Mouse (Mus musculus): ENCODE data around the gene Sf3a3.

The Sf3a3 gene

GRCm38 (mm10) chr4:124738783-124739182, 24.2 kb downstream of the Sf3a3 start:
- no peak for DNase-seq (ENCODE audit: low spot score in 2 of 2)

DNA sequence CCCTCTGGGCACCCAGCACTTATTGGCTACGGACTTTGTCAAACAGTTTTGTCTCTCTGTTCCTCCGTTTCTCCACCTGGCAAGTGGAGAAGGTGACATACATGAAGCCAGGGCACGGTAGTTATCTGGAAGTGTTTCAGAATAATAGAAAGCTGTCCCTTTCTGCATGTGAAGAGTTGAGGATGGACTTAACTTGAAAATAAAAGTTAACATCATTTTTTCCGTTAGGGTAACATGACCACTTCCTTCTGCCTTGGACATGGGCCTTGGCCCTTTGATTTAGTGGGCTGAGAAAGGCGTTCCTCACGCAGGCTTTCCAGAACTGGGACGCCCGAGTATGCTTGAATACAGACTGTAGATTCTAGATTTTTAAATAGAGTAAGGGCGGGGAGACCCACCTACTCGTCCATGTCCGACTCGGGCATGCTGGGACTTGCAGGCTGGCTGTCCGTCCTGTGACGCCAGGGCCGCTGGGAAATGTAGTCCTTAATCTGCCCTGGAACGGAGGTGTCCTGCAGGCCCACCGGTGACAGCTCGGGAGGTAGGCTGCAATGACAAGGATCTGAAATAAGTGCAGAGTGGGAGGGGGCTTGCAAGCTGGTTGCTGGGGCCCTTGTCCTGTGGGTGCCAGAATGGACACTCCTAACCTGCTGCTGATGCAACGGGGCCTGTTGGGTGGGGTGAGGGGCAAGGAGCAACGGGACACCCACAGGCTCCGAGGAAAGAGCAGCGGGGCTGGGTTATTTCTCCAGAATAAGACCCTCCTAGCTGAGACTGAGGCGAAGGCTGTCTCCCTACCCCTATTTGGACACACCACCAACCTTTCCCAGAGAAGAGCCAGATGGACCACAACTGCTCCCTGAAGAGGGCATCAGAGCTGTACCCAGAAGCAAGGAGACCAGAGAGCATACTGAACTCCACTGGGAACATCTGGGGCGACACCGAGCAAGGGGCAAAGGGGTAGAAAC, 27.1 kb downstream of the Sf3a3 start, which contains the start of gene Inpp5b:
Inpp5b (plus strand) TSS at position 475 of the 968 bp plus-strand sequence.
- peak; percentile 59 to 63 for DNase-seq (ENCODE audit: low spot score in 2 of 2)

DNA sequence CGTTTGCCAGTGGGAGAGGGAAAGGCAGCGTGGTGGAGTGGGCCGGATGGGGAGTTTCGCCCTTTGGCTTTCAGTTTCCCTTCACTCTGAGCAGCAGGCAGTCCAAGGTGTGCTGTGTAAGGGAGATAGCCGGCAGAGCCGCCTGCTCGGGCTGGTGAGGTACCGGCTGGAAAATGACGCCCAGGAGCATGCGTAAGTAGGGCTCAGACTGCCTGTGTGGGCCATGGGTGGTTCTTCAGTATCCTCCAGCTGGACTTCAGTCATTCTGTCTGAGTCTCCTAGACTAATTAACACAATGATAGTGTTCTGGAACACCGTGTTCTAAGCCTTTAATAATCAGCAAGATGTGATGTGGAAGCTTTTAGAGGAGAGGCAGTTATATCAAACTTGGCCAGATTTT, 28.3 kb downstream of the Sf3a3 start:
- no peak for DNase-seq (ENCODE audit: low spot score in 2 of 2)

GRCm38 (mm10) chr4:124746577-124746976, 32.0 kb downstream of the Sf3a3 start:
- no peak for DNase-seq (ENCODE audit: low spot score in 2 of 2)

DNA sequence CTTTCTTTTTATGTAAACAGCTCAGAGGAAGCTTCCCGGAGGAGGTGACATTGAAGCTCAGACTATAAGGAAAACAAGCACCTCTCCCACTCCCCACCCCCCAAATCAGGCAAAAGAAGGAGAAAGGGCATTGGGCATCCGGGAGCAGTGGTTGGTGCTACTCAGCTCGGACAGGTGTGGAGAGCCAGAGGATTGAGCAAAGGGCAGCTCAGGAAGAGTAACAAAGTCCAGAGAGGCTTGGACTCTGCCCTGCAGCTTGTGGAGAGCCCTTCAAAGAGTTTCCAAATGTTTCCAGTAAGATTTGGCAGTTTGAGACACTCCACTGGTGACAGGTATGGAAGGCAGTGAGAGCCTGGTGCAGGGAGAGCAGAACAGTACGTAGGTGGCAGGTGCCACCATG, 33.3 kb downstream of the Sf3a3 start:
- DNase-seq (ENCODE audit: low spot score in 2 of 2) = no peak

- peak; percentile 96 to 98 for DNase-seq (ENCODE audit: low spot score in 2 of 2)
Observed at GRCm38 (mm10) chr4:124751300-124752250, 37.0 kb downstream of the Sf3a3 start.

- peak; percentile 42 to 49 for DNase-seq (ENCODE audit: low spot score in 2 of 2)
Observed at GRCm38 (mm10) chr4:124752281-124753199, 38.0 kb downstream of the Sf3a3 start.

GRCm38 (mm10) chr4:124755526-124755925, 41.0 kb downstream of the Sf3a3 start:
- no peak for DNase-seq (ENCODE audit: low spot score in 2 of 2)

DNA sequence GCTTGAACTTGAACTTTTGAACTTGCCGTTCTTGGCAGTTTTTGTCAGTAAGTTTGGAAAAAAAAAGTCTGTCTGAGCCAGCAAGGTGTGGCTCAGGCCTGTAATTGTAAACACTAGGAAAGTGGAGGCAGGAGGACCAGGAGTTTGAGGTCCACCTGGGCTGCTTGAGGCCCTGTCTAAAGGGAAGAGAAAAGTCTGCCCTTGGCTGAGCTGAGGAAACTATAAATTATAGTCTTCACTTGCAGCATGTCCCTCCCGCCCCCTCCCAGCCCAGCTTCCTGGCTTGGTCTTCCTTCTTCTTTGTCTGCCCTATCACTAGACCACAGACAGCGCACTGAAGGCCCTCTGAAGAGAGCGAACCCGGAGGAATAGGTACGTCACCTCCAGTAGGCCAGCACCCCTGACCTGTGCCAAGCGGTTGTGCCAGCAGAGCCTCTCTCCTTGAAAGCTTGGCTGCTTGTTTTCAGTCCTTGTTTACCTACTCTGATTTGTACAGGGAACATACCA, 44.8 kb downstream of the Sf3a3 start:
- DNase-seq (ENCODE audit: low spot score in 2 of 2) = no peak

DNA sequence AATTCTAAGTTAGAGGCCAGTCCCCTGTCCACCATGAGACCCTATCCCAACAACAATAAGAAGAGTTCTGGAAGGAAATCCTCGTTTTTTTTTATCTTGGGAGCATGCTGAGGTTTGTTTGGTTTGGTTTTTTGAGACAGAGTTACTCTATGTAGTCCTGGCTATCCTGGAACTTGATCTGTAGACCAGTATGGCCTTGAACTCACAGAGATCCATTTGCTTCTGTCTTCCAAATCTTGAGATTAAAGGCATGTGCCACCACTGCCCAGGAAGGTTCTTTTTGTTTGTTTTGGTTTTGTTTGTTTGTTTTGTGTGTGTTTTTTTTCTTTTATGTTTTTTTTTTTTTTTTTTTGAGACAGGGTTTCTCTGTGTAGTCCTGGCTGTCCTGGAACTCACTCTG, 46.6 kb downstream of the Sf3a3 start:
- DNase-seq (ENCODE audit: low spot score in 2 of 2) = no peak

DNA sequence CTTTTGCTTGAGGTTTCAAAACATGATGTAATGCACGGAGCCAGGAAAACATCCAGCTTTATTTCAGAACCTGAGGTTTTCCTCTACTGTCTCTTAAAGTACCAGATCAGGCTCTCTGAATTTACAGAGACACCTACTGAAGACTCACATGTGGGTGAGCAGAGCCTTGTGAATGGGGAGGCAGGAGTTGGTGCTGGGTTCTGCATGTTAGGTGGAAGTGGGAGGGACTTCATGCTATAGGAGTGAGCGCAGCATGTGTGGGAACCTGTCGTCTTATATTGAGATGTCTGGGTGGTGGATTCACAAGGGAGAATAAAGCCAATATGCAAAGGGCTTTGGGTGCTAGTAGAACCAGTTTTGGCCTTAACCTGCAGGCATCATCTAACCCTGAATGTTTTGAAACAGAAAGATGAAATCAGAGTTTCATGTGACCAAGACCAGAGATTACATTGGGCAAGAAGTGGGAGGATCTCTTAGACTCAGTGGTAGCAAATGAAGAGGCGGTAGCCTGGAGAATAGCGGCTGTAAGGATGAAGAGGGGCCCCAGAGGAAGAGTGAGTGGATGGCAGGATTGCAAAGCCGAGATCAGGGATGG, 48.4 kb downstream of the Sf3a3 start:
- DNase-seq (ENCODE audit: low spot score in 2 of 2) = no peak

- DNase-seq (ENCODE audit: low spot score in 2 of 2) = no peak
Observed at GRCm38 (mm10) chr4:124765802-124766565, 51.4 kb downstream of the Sf3a3 start.

DNA sequence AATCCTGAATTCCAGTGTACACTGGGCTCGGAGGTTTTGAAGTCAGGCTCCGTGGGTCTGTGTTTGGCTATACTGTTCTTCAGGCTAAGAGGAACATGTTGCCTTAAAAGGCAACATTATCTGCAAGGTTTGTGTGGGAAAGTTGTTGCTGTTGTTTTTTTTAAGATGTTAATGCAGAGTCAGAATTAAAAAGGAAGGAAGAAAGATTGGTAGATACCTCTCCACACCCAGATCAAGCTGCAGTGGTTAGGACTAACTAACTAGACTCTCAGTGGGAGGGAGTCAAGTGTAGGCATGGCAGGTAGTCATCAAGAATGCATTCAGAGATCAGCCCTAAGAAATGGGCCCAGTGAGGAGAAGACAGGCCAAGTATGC, 52.0 kb downstream of the Sf3a3 start:
- no peak for DNase-seq (ENCODE audit: low spot score in 2 of 2)

DNA sequence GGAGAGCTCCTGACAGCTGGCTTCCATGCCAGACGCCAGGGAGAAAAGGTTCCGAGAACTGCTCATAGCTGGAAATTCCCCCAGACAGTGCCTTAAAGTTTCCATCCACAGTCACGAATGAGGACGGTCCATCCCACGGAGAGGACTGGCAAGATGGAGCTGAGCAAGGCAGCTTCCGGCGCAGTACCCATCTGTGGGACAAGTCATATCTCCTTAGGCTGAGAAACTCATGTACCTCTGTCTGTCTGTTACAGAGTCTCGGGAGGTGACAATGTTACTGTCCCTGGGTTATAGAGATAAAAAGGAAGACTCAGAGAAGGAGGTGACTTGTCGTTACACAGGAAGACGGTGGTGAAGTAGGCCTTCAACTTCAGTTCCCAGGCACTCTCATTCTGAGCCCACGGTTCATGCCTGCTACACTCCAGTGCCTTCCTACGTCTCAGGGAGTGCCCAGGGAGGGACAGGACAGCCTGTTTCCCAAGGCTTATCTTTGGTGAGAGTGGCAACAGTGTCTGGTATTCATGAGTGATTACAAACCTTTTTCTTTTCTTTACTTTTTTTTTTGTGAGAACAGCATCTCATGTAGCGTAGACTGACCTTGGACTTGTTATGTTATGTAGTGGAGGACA, 54.5 kb downstream of the Sf3a3 start:
- DNase-seq (ENCODE audit: low spot score in 2 of 2) = no peak

DNA sequence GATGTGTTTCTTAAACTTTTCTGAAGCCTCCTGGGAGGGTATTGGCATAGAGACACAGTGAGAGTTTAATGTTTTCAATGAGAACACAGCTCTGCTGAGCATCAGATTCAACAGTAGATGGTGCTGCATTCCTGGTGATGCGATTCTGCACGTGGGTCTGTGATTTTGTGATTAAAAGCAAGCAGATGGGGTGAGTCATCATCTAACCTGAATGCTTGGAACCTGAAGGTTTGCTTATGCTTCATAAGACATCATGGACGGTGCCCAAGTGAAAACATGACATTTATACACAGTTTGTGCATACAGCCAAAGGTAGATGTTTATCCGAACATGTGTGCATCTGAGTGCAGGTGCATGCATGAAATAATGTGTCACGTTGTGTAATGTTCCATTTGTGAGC, 56.0 kb downstream of the Sf3a3 start:
- DNase-seq (ENCODE audit: low spot score in 2 of 2) = no peak

GRCm38 (mm10) chr4:124772125-124772524, 57.5 kb downstream of the Sf3a3 start:
- no peak for DNase-seq (ENCODE audit: low spot score in 2 of 2)

DNA sequence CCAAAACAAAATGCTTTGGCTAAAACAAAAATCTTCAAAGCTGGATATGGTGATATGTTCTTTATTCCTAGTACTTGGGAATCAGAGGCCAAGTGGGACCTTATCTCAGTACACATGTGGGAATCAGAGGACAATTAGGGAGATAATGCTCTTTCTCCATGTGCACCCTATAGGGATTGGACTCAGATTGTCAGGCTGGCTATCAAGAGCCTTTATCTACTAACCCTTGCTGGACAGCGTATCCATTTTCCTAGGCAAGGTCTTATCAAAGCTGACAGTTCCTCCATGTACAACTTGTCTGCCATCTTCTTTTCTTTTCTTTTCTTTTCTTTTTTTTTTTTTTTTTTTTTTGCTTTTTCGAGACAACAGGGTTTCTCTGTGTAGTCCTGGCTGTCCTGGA, 58.9 kb downstream of the Sf3a3 start:
- no peak for DNase-seq (ENCODE audit: low spot score in 2 of 2)

GRCm38 (mm10) chr4:124773995-124774394, 59.4 kb downstream of the Sf3a3 start:
- no peak for DNase-seq (ENCODE audit: low spot score in 2 of 2)

GRCm38 (mm10) chr4:124774429-124774828, 59.9 kb downstream of the Sf3a3 start:
- DNase-seq (ENCODE audit: low spot score in 2 of 2) = no peak

All from thymus, postnatal 10 days (tissue).